Mouse (Mus musculus): ENCODE results near the gene Birc6. TPM values are rescaled to one million over a fixed set of nuclear protein-coding genes. Genes with fewer than 3 reads are reported as not detected.
A peak's percentile ranks its signal among the peaks of the same experiment; 100 is the strongest.

The Birc6 gene
- total RNA-seq, 2 experiments from 2014 or later, result 53.7 to 60.7 TPM

DNA sequence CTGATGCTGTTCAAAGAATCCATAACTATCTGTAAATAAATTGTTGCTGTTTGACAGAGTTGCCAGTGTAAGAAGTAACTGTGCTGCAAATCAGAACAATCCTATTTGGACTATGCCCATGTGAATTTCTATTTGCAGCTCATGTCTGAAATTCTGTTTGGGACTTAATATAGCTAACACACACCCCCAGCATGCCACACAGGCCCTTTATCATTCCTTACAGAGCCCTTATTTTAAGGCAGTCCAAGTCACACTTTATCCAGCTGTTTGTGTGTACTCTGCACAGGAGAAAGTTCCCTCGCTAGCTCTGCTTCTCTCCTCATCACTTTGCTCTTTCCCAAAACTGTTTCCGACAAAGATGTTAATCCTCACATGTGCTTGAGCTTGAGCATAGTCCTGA is 15.5 kb downstream of the Birc6 start:
- DNase-seq, result no peak
- intact Hi-C loops (cut with DNase I; ENCODE audit: low total_unique reads), result no loop called here

DNA sequence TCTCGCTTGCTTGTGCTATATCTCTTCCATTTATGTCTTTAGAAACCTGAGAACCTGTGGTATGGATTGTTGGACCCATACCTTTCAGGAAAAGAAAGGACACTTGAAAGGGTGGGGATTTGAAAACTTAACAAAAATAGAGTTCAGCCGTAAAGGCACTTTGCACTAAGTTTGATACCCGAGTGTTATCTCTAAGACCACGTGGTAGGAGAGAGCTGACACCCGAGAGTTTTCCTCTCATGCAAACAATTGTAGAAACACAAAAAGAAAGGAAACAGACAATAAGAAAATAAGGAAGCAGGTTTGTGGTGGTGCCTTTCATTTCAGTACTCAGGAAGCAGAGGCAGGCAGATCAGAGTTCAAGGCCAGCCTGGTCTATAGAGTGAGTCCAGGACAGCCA is 26.0 kb downstream of the Birc6 start:
- DNase-seq, result no peak
- intact Hi-C loops (cut with DNase I; ENCODE audit: low total_unique reads), result no loop called here

DNA sequence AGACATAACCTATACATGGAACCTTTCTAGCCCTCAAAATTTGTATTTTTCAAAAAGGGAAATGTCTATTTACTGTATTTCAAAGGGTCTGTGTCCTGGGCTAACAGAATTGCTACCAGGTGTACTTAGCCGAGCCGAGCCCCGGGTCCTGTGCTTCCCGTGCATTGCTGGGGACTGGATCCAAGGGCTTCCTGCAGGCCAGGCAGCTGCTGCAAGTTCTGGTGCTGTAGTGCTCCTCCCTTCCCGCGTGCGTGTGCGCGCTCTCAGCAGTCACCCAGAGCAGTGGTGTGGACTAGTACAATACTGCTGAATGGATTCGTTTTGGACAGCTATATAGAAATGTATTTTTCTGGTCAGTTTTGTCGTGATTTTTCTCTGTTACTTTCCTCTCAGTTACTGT is 31.8 kb downstream of the Birc6 start:
- no peak for DNase-seq
- intact Hi-C loops (cut with DNase I; ENCODE audit: low total_unique reads), result no loop called here

DNA sequence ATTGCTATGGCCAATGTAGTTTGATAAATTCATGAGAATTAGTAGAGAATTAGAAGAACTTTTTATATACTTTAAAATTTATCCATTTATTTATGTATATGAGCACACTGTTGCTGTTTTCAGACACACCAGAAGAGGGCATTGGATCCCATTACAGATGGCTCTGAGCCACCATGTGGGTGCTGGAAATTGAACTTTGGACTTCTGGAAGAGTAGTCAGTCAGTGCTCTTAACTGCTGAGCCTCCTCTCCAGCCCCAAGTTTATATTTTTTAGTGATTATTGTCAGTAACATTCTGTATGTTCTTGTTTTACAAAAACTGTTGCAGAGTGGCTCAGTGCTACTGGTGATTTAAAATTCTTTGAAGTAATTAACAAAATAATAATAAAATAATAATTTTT is 36.1 kb downstream of the Birc6 start:
- DNase-seq, result no peak
- intact Hi-C loops (cut with DNase I; ENCODE audit: low total_unique reads), result no loop called here

DNA sequence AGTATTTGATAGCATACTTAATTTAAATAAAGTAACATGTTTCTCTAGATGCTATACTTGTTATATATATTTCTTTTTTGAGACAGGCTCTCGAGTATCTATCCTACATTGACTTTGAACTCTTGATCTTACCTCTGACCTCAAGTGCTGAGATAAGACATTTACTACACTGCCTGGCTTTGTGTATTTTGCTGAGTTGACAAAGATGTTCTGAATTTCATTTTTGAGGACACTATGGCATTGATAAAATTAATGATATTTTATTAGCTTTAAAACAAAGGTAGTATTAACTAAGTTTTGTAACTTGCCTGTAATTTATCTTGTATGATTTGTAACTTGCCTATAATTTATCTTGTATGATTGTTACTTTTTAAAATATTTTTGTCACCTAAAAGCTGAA is 41.1 kb downstream of the Birc6 start:
- intact Hi-C loops (cut with DNase I; ENCODE audit: low total_unique reads), result no loop called here
- no peak for DNase-seq

DNA sequence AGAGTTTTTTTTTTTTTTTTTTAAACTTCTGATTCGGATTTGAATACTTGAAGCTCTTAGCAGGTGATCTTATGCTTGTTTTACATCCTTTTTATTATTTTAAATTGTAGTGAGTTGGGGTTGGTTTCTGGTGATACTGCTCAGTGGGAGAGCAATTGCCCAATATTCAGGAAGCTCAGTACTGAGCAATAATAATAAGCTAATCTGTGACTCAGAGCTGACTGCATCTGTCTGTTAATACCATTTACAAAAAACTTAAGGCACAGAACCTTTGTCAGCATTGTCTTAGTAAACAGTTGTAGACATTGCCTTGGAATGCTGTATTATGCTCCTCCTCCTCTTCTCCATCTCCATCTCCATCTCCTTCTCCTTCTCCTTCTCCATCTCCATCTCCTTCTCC is 42.5 kb downstream of the Birc6 start:
- intact Hi-C loops (cut with DNase I; ENCODE audit: low total_unique reads), result no loop called here
- DNase-seq, result no peak

DNA sequence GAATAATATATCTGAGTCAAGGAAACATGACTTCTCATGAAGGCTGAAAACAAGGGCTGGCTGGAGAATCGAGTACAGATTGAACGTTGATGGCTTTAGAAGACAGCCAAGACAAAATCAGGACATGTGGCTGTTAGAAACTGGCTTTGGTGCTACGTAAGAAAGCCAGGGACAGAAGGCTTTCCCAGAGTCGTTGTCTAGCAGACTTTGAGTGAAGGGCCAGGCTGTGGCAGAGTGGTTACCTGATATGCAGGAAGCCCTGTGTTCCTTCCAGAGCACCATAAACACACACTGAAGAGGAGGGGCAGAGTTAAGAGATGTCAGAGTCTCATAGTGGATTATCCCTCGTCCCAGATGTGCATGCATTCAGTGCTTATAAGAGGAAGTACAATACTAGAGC is 49.1 kb downstream of the Birc6 start:
- intact Hi-C loops (cut with DNase I; ENCODE audit: low total_unique reads), result no loop called here
- DNase-seq, result no peak

DNA sequence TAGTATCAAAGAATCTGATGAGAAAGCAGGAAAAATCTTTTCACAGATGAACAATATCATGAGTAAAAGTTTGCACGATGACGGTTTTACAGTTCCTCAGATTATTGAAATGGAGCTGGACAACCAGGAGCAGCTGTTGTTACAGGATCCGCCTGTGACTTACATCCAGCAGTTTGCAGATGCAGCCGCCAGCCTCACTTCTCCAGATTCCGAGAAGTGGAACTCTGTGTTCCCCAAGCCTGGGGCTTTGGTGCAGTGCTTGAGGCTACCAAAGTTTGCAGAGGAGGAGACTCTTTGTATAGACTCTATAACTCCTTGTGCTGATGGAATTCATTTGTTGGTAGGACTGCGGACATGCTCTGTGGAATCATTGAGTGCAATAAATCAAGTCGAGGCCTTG is 51.5 kb downstream of the Birc6 start:
- peak; percentile 20 for DNase-seq
- intact Hi-C loops (cut with DNase I; ENCODE audit: low total_unique reads), result no loop called here

DNA sequence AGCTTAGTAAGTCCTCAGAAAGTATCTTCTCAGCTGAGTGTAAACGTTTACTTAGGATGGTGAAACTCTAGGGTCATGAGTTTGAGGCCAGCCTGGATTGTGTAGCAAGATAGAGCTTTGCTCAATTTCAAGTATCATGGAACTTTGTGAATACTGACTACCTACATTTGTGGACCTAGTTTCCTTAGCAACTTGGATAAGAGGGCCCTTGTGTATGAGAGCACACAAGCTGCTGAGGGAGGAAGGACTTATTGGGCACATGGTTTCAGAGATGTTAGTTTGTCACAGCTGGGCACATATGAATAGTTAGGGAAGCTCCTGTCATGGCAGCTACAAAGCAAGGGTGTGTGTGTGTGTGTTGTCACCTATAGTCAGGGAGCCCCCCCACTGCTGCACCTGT is 52.6 kb downstream of the Birc6 start:
- DNase-seq, result no peak
- intact Hi-C loops (cut with DNase I; ENCODE audit: low total_unique reads), result no loop called here

DNA sequence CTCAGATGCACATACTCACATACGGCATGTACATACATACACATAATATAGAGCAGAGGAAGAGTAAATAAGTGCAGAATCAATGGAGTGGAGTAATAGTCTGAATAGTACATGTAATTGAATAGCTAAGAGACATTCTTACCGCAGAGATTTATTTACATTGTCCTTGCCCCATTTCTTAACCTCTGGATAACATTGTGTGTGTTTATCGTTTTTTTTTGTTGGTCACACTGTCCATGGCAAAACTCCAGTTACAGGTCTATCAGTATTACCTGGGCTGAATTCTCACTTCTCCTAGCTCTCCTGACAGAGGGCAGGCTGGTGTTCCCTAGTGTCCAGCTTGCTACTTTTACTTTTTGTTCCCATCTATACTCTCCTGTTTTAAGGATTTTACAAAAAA is 58.7 kb downstream of the Birc6 start:
- no peak for DNase-seq
- intact Hi-C loops (cut with DNase I; ENCODE audit: low total_unique reads), result no loop called here

DNA sequence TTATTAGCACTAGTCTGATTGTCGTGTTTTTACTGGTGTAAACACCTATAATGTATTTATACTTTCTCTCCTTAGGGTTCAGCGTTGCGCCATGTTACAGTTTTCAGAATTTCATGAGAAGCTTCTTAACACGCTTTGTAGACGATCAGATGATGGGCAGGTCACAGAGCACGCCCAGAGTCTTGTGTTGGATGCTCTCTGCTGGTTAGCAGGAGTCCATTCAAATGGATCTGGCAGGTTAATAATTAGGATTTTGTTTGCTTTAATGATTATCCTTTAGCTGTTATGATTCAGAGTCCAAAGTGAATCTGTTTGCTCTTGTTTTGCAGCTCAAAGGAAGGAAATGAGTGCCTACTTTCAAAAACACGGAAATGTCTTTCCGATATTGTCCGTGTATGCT is 70.8 kb downstream of the Birc6 start:
- no peak for DNase-seq
- intact Hi-C loops (cut with DNase I; ENCODE audit: low total_unique reads), result no loop called here

DNA sequence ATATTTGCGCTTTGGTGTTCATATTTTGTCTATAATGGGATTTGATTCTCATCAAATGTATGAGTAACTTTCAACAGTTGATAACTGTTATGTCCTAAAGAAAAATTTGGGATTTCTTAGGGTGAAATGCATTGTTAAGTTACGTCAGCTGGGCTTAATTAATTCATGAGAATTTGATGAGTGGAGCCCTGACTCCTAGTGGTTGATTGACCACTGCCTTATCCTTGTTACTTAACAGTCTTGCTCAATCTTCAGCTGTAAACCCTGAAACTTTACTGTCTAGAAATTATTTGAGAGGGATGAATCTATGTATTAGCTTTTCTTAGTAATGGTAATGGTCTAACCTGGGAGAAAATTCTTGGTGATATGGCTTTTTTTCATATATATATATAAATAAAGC is 71.3 kb downstream of the Birc6 start:
- no peak for DNase-seq
- intact Hi-C loops (cut with DNase I; ENCODE audit: low total_unique reads), result no loop called here

DNA sequence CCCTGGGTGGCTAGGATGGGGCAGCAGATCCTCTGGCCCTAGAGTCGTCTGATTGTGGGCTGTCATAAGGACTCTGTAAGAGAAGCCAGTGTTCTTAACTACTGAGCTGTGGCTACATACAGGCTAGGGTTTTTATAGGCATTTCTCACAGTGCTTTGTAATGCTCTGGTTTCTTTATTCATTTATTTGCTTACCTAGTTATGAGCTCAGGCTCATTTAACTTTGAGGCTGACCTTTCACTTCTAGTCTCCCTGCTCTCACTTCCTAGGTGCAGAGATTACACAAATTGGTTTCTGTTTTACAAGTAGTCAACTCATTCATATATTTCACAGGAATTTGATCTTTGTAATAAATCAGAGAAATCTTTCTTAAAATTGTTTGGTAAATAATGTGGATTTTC is 73.1 kb downstream of the Birc6 start:
- no peak for DNase-seq
- intact Hi-C loops (cut with DNase I; ENCODE audit: low total_unique reads), result no loop called here

DNA sequence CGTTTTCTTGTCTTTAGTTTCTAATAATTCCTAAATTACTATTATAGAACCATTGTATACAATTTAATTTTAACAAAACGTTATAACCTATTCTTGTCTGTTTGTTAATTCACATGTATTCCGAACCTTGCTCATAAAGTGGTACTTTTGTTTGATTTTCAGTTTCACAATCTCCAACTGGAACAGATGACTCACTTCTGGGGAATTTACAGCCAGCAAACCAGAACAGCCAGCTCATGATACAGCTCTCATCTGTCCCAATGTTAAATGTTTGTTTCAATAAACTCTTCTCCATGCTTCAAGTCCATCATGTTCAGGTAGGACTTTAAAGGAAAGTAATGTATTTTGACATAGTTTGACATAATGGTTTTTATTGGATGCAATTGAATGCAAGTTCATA is 102.7 kb downstream of the Birc6 start:
- intact Hi-C loops (cut with DNase I; ENCODE audit: low total_unique reads), result no loop called here
- DNase-seq, result no peak

DNA sequence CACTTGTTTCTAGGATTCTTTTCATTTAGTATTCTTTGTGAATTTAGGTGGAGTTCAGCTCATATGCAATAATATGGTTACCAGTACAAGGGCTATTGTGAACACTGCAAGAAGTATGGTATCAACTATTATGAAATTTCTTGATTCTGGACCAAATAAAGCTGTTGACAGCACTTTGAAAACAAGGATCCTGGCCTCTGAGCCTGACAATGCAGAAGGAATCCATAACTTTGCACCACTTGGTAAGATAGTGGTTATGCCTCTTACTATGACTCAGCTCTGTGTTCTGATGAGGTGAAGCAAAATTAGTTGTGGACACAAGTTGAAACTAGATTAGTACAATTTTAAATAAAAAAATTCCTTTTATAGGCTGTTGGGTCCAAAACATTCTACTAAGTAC is 114.3 kb downstream of the Birc6 start:
- DNase-seq, result no peak
- intact Hi-C loops (cut with DNase I; ENCODE audit: low total_unique reads), result no loop called here

DNA sequence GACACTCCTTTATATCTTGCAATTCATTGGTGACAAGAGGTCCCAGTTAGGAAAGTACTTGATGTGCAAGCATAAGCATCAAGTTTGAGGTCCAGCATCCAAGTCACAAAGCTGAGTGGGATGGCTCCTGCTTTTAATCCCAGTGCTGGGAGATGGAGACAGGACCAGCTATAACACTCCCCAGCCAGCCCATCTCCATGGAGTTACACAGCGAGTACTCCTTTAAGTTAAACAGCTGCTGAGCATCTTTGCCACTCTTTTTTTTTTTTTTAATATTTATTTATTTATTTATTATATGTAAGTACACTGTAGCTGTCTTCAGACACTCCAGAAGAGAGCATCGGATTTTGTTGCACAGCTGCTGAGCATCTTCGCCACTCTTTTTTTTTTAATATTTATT is 130.3 kb downstream of the Birc6 start:
- intact Hi-C loops (cut with DNase I; ENCODE audit: low total_unique reads), result loop anchor here (5.0 kb wide), 1 partner anchor 36 kb away; no protein-coding TSS in a partner anchor
- no peak for DNase-seq

DNA sequence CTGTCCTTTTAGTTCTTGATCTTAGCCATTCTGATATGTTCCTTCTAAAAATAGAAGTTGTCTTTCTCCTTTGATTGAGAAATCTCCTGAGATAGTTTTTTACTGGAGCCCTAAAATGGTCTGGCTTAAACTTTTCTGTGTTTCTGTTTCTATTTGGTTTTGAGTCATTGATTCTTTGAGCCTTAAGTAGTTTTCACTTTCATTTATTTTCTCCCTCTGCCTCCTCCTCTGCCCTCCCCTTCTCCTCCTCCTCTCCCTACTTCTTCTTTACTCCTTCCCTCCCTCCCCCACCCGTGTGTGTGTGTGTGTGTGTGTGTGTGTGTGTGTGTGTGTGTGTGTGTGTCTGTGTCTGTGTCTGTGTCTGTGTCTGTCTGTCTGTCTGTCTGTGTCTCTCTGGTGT is 139.9 kb downstream of the Birc6 start:
- no peak for DNase-seq
- intact Hi-C loops (cut with DNase I; ENCODE audit: low total_unique reads), result no loop called here

DNA sequence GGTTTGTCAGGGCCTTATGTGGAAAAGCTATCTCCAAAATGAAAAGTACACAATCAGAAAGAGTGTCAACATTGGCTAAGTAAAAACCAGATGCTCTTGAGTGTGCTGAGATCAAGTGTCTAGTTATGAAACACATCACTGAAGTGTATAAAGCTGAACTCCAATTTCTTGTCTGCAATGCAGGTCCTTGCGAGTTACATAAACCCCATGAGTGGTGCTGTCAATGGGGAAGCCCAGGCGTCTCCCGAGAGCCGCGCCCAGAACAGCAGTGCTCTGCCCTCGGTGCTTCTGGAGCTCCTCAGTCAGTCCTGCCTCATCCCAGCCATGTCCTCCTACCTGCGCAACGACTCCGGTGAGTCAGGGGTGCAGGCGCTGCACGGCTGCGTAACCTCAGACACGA is 141.9 kb downstream of the Birc6 start:
- no peak for DNase-seq
- intact Hi-C loops (cut with DNase I; ENCODE audit: low total_unique reads), result no loop called here

DNA sequence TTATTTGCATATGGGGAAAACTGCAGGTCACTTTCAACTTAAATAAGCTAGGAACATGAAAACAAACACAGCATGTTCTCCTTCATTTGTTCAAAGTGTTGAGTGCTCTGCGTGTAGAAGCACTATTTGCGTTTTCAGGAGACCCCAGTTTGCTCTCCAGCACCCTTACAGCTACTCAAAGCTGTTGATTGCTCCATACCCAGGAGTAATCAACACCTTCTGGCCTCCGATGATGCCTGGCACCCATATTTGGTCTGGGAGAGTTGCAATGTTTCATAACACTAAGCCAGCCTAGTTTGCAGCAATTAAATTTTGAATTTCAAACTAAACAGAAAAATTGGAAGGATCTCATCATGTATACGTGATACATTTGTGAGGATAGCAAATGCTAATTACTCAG is 144.4 kb downstream of the Birc6 start:
- intact Hi-C loops (cut with DNase I; ENCODE audit: low total_unique reads), result no loop called here
- DNase-seq, result no peak

DNA sequence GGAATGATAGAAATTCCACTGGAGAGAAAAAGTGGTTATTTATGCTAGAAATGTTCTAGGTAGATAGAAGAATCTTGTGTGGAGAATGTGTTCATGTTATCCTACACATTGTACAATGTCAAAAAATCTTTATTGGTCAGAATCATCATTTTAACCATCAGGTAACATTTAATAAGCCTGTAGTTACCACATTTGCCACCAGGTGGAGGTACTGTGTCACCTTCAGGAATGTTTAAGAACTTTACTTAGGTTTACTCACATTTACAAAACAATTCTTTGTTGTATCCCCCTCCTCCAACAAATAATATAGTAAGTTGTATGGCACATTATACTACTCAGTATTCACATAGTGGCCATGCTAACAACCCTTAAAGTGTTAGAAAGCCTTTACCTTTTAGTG is 145.2 kb downstream of the Birc6 start:
- DNase-seq, result no peak
- intact Hi-C loops (cut with DNase I; ENCODE audit: low total_unique reads), result no loop called here

DNA sequence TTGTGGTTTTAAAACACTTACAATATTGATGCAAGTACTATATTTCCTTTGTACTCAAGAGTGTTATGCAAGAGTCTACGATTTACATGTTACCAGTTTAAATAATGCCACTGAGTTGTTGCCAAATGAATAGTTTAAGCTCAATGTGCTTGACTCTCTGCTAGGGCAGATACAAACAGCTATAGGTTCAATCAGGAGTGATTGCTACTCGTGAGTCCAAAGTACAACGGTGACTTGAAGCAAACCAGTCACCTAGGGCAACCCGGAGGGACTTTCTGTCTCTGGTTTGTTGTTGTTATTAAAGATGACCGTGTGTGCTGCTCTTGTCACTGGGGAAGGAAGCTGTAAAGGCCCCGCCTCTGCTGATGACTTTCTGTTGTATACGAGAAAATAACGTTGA is 150.0 kb downstream of the Birc6 start:
- intact Hi-C loops (cut with DNase I; ENCODE audit: low total_unique reads), result no loop called here
- no peak for DNase-seq

DNA sequence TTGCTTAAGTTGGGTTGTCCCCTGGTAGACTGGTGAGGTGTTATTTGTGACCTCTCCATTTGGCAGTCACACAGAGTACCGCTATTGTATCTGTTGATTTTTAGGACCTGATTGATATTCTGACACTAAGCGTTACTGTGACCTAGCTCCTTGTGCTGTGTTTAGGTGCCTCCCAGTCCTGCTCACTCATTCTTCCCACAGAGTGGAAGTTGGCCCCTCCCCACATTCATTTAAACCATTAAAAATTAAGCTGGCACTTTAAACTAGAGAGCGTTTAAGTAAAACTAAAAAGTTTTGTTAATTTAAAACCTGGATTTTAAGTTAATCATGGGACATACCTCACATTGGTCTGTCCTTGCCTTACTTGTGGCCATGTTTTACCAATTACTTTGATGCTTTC is 156.8 kb downstream of the Birc6 start:
- DNase-seq, result no peak
- intact Hi-C loops (cut with DNase I; ENCODE audit: low total_unique reads), result no loop called here

DNA sequence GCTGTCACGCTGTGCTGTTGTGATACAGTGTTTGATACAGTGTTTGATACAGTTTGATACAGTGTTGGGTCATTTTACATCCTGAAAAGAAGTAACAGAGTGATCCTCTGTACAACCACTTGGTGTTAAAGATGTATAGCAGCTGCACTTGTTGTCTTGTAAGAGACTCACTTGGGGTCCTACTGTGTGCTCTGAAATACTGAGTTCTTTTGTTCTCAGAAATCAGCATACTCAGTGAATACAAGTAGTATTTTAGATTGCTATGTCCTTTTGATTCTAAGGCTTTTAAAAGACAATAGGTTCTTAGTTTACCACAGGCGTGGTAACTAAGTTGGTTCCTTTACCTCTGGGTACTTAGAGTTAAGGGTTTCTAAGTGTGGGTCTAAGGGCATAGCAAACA is 160.5 kb downstream of the Birc6 start:
- intact Hi-C loops (cut with DNase I; ENCODE audit: low total_unique reads), result no loop called here
- no peak for DNase-seq
